Mouse (Mus musculus): ENCODE results near the gene Dkkl1. TPM values are rescaled to one million over a fixed set of nuclear protein-coding genes. Genes with fewer than 3 reads are reported as not detected.

Dkkl1 gene
- total and polyA plus RNA-seq, 2 experiments = 0.21 TPM; not detected in 1

- whole genome bisulfite sequencing = 29% methylated on average over 7 of the region's 7 CpGs
- no peak within 1 kb of the TSS for H3K9ac ChIP-seq (ENCODE audit: low read depth, low read length)
- H3K36me3 ChIP-seq (ENCODE audit: control insufficient read depth, insufficient read depth, low read length) = no peaks in the 10 kb centered on the region
- no peaks in the 10 kb centered on the region for H3K79me2 ChIP-seq (ENCODE audit: control insufficient read depth, insufficient read depth, low read length)
- TF ChIP-seq POLR2A (IDR thresholded peaks at IDR 0.05; ENCODE audit: extremely low read depth, insufficient read depth, low read length) (no peak), CTCF (IDR thresholded peaks at IDR 0.05; ENCODE audit: low read depth, low read length) (no peak)
- H3K27me3 ChIP-seq (ENCODE audit: control insufficient read depth, insufficient read depth, low read length) = peaks cover 44% of the 10 kb centered on the region
- no peak for DNase-seq (ENCODE audit: extremely low read depth, low read depth, low spot score)
- H3K4me3 ChIP-seq (ENCODE audit: insufficient read depth, low read depth, low read length) = no peak within 1 kb of the TSS
- no peak within 1 kb of the TSS for H3K27ac ChIP-seq (replicated peaks; ENCODE audit: insufficient read depth, low read depth, low read length)
- peaks cover 5% of the 10 kb centered on the region; the same call in 1 of the 2 replicates for H3K4me1 ChIP-seq (ENCODE audit: control insufficient read depth, insufficient read depth, low read length)
Observed at GRCm38 (mm10) chr7:45179469-45179868, 32.5 kb downstream of the Dkkl1 start, which contains the start of gene Gfy. Gene Gfy (minus strand): TSS chr7:45179569.

- H3K27ac ChIP-seq (replicated peaks; ENCODE audit: insufficient read depth, low read depth, low read length) = no peak overlapping the region
Observed at GRCm38 (mm10) chr7:45178550-45178949, 33.4 kb downstream of the Dkkl1 start.

GRCm38 (mm10) chr7:45176356-45176755 lies 35.6 kb downstream of the Dkkl1 start:
- H3K4me3 ChIP-seq (ENCODE audit: insufficient read depth, low read depth, low read length) = no peak overlapping the region
- DNase-seq (ENCODE audit: extremely low read depth, low read depth, low spot score) = no peak
- H3K27ac ChIP-seq (replicated peaks; ENCODE audit: insufficient read depth, low read depth, low read length) = no peak overlapping the region
- H3K4me1 ChIP-seq (ENCODE audit: control insufficient read depth, insufficient read depth, low read length) = no peaks in the 10 kb centered on the region
- H3K79me2 ChIP-seq (ENCODE audit: control insufficient read depth, insufficient read depth, low read length) = no peaks in the 10 kb centered on the region
- WGBS = 5% methylated on average over 30 of the region's 31 CpGs
- H3K9ac ChIP-seq (ENCODE audit: low read depth, low read length) = no peak overlapping the region
- H3K27me3 ChIP-seq (ENCODE audit: control insufficient read depth, insufficient read depth, low read length) = peaks cover 33% of the 10 kb centered on the region
- H3K36me3 ChIP-seq (ENCODE audit: control insufficient read depth, insufficient read depth, low read length) = no peaks in the 10 kb centered on the region
- no peak for TF ChIP-seq CTCF (IDR thresholded peaks at IDR 0.05; ENCODE audit: low read depth, low read length)
- TF ChIP-seq POLR2A (IDR thresholded peaks at IDR 0.05; ENCODE audit: extremely low read depth, insufficient read depth, low read length) = no peak

More at GRCm38 (mm10) chr7:45178550-45178949, 33.4 kb downstream of the Dkkl1 start:
- Histone ChIP-seq H3K9ac (ENCODE audit: low read depth, low read length) (no peak overlapping the region), H3K4me1 (ENCODE audit: control insufficient read depth, insufficient read depth, low read length) (peaks cover 5% of the 10 kb centered on the region; the same call in 1 of the 2 replicates), H3K36me3 (ENCODE audit: control insufficient read depth, insufficient read depth, low read length) (no peaks in the 10 kb centered on the region), H3K79me2 (ENCODE audit: control insufficient read depth, insufficient read depth, low read length) (no peaks in the 10 kb centered on the region), H3K27me3 (ENCODE audit: control insufficient read depth, insufficient read depth, low read length) (peaks cover 41% of the 10 kb centered on the region), H3K4me3 (ENCODE audit: insufficient read depth, low read depth, low read length) (no peak overlapping the region)
- DNase-seq (ENCODE audit: extremely low read depth, low read depth, low spot score) = no peak
- no peak for TF ChIP-seq CTCF (IDR thresholded peaks at IDR 0.05; ENCODE audit: low read depth, low read length)
- TF ChIP-seq POLR2A (IDR thresholded peaks at IDR 0.05; ENCODE audit: extremely low read depth, insufficient read depth, low read length) = no peak
- WGBS = 27% methylated on average over 7 of the region's 7 CpGs

- H3K27me3 ChIP-seq (ENCODE audit: control insufficient read depth, insufficient read depth, low read length) = peaks cover 30% of the 10 kb centered on the region
Observed at GRCm38 (mm10) chr7:45175929-45176328, 36.0 kb downstream of the Dkkl1 start.

GRCm38 (mm10) chr7:45175398-45175797 lies 36.5 kb downstream of the Dkkl1 start:
- Histone ChIP-seq H3K4me3 (ENCODE audit: insufficient read depth, low read depth, low read length) (no peak overlapping the region), H3K36me3 (ENCODE audit: control insufficient read depth, insufficient read depth, low read length) (no peaks in the 10 kb centered on the region), H3K27me3 (ENCODE audit: control insufficient read depth, insufficient read depth, low read length) (peaks cover 28% of the 10 kb centered on the region), H3K79me2 (ENCODE audit: control insufficient read depth, insufficient read depth, low read length) (no peaks in the 10 kb centered on the region), H3K27ac (replicated peaks; ENCODE audit: insufficient read depth, low read depth, low read length) (no peak overlapping the region), H3K4me1 (ENCODE audit: control insufficient read depth, insufficient read depth, low read length) (no peaks in the 10 kb centered on the region), H3K9ac (ENCODE audit: low read depth, low read length) (no peak overlapping the region)
- no peak for TF ChIP-seq CTCF (IDR thresholded peaks at IDR 0.05; ENCODE audit: low read depth, low read length)
- TF ChIP-seq POLR2A (IDR thresholded peaks at IDR 0.05; ENCODE audit: extremely low read depth, insufficient read depth, low read length) = no peak
- WGBS = 7% methylated on average over 13 of the region's 13 CpGs
- DNase-seq (ENCODE audit: extremely low read depth, low read depth, low spot score) = no peak

More at GRCm38 (mm10) chr7:45175929-45176328, 36.0 kb downstream of the Dkkl1 start:
- no peak overlapping the region for H3K9ac ChIP-seq (ENCODE audit: low read depth, low read length)
- DNase-seq (ENCODE audit: extremely low read depth, low read depth, low spot score) = no peak
- WGBS = 5% methylated on average over 23 of the region's 23 CpGs
- no peaks in the 10 kb centered on the region for H3K4me1 ChIP-seq (ENCODE audit: control insufficient read depth, insufficient read depth, low read length)
- H3K27ac ChIP-seq (replicated peaks; ENCODE audit: insufficient read depth, low read depth, low read length) = no peak overlapping the region
- H3K36me3 ChIP-seq (ENCODE audit: control insufficient read depth, insufficient read depth, low read length) = no peaks in the 10 kb centered on the region
- no peak for TF ChIP-seq POLR2A (IDR thresholded peaks at IDR 0.05; ENCODE audit: extremely low read depth, insufficient read depth, low read length)
- no peak for TF ChIP-seq CTCF (IDR thresholded peaks at IDR 0.05; ENCODE audit: low read depth, low read length)
- no peak overlapping the region for H3K4me3 ChIP-seq (ENCODE audit: insufficient read depth, low read depth, low read length)
- H3K79me2 ChIP-seq (ENCODE audit: control insufficient read depth, insufficient read depth, low read length) = no peaks in the 10 kb centered on the region

DNA sequence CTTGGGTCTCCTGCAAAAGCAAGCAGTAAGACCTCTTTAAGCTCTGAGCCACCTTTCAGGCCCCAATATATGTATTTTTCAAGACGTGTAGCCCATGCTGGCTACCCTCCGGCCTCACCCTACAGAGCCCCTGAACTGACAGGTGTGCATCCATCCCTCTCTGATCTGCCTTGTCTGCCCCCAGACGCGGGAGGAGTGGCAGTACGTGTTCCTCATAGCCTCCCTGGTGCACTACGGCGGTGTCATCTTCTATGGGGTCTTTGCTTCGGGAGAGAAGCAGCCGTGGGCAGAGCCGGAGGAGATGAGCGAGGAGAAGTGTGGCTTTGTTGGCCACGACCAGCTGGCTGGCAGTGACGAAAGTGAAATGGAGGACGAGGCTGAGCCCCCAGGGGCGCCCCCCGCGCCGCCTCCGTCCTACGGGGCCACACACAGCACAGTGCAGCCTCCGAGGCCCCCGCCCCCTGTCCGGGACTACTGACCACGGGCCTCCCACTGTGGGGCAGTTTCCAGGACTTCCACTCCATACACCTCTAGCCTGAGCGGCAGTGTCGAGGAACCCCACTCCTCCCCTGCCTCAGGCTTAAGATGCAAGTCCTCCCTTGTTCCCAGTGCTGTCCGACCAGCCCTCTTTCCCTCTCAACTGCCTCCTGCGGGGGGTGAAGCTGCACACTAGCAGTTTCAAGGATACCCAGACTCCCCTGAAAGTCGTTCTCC lies 37.2 kb downstream of the Dkkl1 start:
- Histone ChIP-seq H3K79me2 (ENCODE audit: control insufficient read depth, insufficient read depth, low read length) (no peaks in the 10 kb centered on the region), H3K27ac (replicated peaks; ENCODE audit: insufficient read depth, low read depth, low read length) (no peak overlapping the region), H3K36me3 (ENCODE audit: control insufficient read depth, insufficient read depth, low read length) (no peaks in the 10 kb centered on the region), H3K4me1 (ENCODE audit: control insufficient read depth, insufficient read depth, low read length) (no peaks in the 10 kb centered on the region), H3K27me3 (ENCODE audit: control insufficient read depth, insufficient read depth, low read length) (peaks cover 30% of the 10 kb centered on the region), H3K4me3 (ENCODE audit: insufficient read depth, low read depth, low read length) (no peak overlapping the region), H3K9ac (ENCODE audit: low read depth, low read length) (no peak overlapping the region)
- 10% methylated on average over 29 of the region's 29 CpGs for whole genome bisulfite sequencing
- DNase-seq (ENCODE audit: extremely low read depth, low read depth, low spot score) = no peak
- no peak for TF ChIP-seq CTCF (IDR thresholded peaks at IDR 0.05; ENCODE audit: low read depth, low read length)
- no peak for TF ChIP-seq POLR2A (IDR thresholded peaks at IDR 0.05; ENCODE audit: extremely low read depth, insufficient read depth, low read length)

Measured in liver, adult 2 months (tissue).